Mouse (Mus musculus) CH12.LX (cell line): ENCODE results near the gene Chrm1. TPM values are rescaled to one million over a fixed set of nuclear protein-coding genes. Genes with fewer than 3 reads are reported as not detected.
"Not testable (repeated sequence)": the region's sequence is repeated elsewhere in the genome, so short reads cannot be mapped to it uniquely, and the experiment has no call there.

Experiments used
- DNase-seq: peaks from one replicate; pipeline ENCODE4 v3.0.0-alpha.2; 2013; ENCODE audit errors: extremely low read depth
- H3K27ac ChIP-seq: 2 replicates; pipeline ENCODE4 v1.5.1; 2012; ENCODE audit warnings: low read depth, mild to moderate bottlenecking, control low read depth, moderate library complexity; ENCODE audit not compliant: insufficient read depth
- H3K27me3 ChIP-seq: replicated peaks from 2 replicates; pipeline ENCODE3; 2012; ENCODE audit warnings: inconsistent platforms
- H3K36me3 ChIP-seq, 2 experiments: replicated peaks in 1 of 2; 2 replicates each; pipeline versions ENCODE3 to v1.6.1; 2012; ENCODE audit warnings: inconsistent platforms in 1 of 2, low read length in 1 of 2, mild to moderate bottlenecking in 1 of 2, mixed read lengths in 1 of 2, moderate library complexity in 1 of 2; ENCODE audit not compliant: control insufficient read depth in 1 of 2, insufficient read depth in 1 of 2
- H3K4me1 ChIP-seq, 2 experiments: 2 replicates each; pipeline ENCODE4 v1.6.1; 2012; ENCODE audit warnings: inconsistent platforms in 1 of 2, moderate library complexity in 1 of 2; ENCODE audit not compliant: insufficient read depth in 2 of 2, control insufficient read depth in 1 of 2
- H3K4me2 ChIP-seq: 2 replicates; pipeline ENCODE4 v1.6.1; 2012; ENCODE audit warnings: low read depth, mild to moderate bottlenecking, control low read depth; ENCODE audit not compliant: poor library complexity, insufficient read depth, severe bottlenecking
- H3K4me3 ChIP-seq, 3 experiments: fragments of 150-350 bp in 1 of 3; sonication (generic) in 1 of 3; replicated peaks in 1 of 3; 2 replicates each; pipeline versions ENCODE3 to v1.5.1; 2011 to 2012; ENCODE audit warnings: low read depth in 2 of 3, low read length in 2 of 3, mild to moderate bottlenecking in 2 of 3, moderate library complexity in 2 of 3, control low read depth in 1 of 3, improper control_type of control experiment in 1 of 3, inconsistent platforms in 1 of 3, mixed read lengths in 1 of 3; ENCODE audit not compliant: poor library complexity in 1 of 3
- H3K79me2 ChIP-seq: replicated peaks from 2 replicates; pipeline ENCODE4 v1.6.1; 2012; ENCODE audit warnings: mild to moderate bottlenecking, moderate library complexity; ENCODE audit not compliant: control insufficient read depth, poor library complexity, insufficient read depth, severe bottlenecking; ENCODE audit errors: extremely low read depth
- H3K9ac ChIP-seq: 2 replicates; pipeline ENCODE4 v1.6.1; 2012; ENCODE audit warnings: low read depth, mild to moderate bottlenecking, control low read depth, moderate library complexity; ENCODE audit not compliant: insufficient read depth
- H3K9me3 ChIP-seq: replicated peaks from 2 replicates; pipeline ENCODE3; 2012; ENCODE audit warnings: low read length, inconsistent platforms, mixed read lengths
- BHLHE40 ChIP-seq: IDR thresholded peaks from 2 replicates; pipeline ENCODE4 v1.6.1; 2011; ENCODE audit warnings: mild to moderate bottlenecking, low read depth, low read length, improper control_type of control experiment
- CHD2 ChIP-seq: IDR thresholded peaks from 2 replicates; pipeline ENCODE4 v1.6.1; 2011; ENCODE audit warnings: low read length, improper control_type of control experiment
- CTCF ChIP-seq, 2 experiments: IDR thresholded peaks in 1 of 2; conservative IDR thresholded peaks in 1 of 2; 2 replicates each; pipeline ENCODE4 v1.5.1; 2011 to 2012; ENCODE audit warnings: low read depth in 2 of 2, low read length in 2 of 2, improper control_type of control experiment in 1 of 2, inconsistent platforms in 1 of 2, mild to moderate bottlenecking in 1 of 2, moderate library complexity in 1 of 2
- E2F4 ChIP-seq: IDR thresholded peaks from 2 replicates; pipeline ENCODE4 v1.6.1; 2011; ENCODE audit warnings: low read depth, low read length, improper control_type of control experiment; ENCODE audit not compliant: insufficient replicate concordance
- EP300 ChIP-seq: IDR thresholded peaks from 2 replicates; pipeline ENCODE4 v1.6.1; 2011; ENCODE audit warnings: low read length, improper control_type of control experiment
- ETS1 ChIP-seq: conservative IDR thresholded peaks from 2 replicates; pipeline ENCODE4 v1.6.1; 2012; ENCODE audit warnings: low read depth, mild to moderate bottlenecking, inconsistent platforms, low read length, improper control_type of control experiment, moderate library complexity
- GABPA ChIP-seq: IDR thresholded peaks from 2 replicates; pipeline ENCODE4 v1.6.1; 2012; ENCODE audit warnings: low read depth, low read length, improper control_type of control experiment, inconsistent platforms; ENCODE audit not compliant: insufficient replicate concordance
- JUN ChIP-seq: IDR thresholded peaks from 2 replicates; pipeline ENCODE4 v1.6.1; 2011; ENCODE audit warnings: low read depth, mild to moderate bottlenecking, low read length, improper control_type of control experiment, moderate library complexity; ENCODE audit not compliant: insufficient read depth
- KAT2A ChIP-seq: IDR thresholded peaks from 2 replicates; pipeline ENCODE4 v1.6.1; 2012; ENCODE audit warnings: low read length, improper control_type of control experiment, inconsistent platforms; ENCODE audit not compliant: insufficient replicate concordance
- MAFK ChIP-seq: IDR thresholded peaks from 2 replicates; pipeline ENCODE4 v1.6.1; 2011; ENCODE audit warnings: low read length, improper control_type of control experiment; ENCODE audit not compliant: insufficient replicate concordance
- MEF2A ChIP-seq: IDR thresholded peaks from 2 replicates; pipeline ENCODE4 v1.6.1; 2014; ENCODE audit warnings: low read depth, mild to moderate bottlenecking, inconsistent platforms, low read length, improper control_type of control experiment, borderline replicate concordance
- MXI1 ChIP-seq: IDR thresholded peaks from 2 replicates; pipeline ENCODE4 v1.6.1; 2011; ENCODE audit warnings: mild to moderate bottlenecking, low read depth, low read length, improper control_type of control experiment
- MYC ChIP-seq: IDR thresholded peaks from 2 replicates; pipeline ENCODE4 v1.6.1; 2011; ENCODE audit warnings: low read depth, mild to moderate bottlenecking, improper control_type of control experiment, low read length
- RAD21 ChIP-seq: IDR thresholded peaks from 2 replicates; pipeline ENCODE4 v1.6.1; 2011; ENCODE audit warnings: low read depth, mild to moderate bottlenecking, low read length, improper control_type of control experiment, moderate library complexity
- RCOR1 ChIP-seq: conservative IDR thresholded peaks from 2 replicates; pipeline ENCODE4 v1.6.1; 2012; ENCODE audit warnings: low read depth, mild to moderate bottlenecking, inconsistent platforms, low read length, improper control_type of control experiment
- SIN3A ChIP-seq: IDR thresholded peaks from 2 replicates; pipeline ENCODE4 v1.6.1; 2012; ENCODE audit warnings: low read length, improper control_type of control experiment, inconsistent platforms
- TBP ChIP-seq: conservative IDR thresholded peaks from 2 replicates; pipeline ENCODE4 v1.6.1; 2011; ENCODE audit warnings: low read depth, low read length, improper control_type of control experiment
- TCF12 ChIP-seq: IDR thresholded peaks from 2 replicates; pipeline ENCODE4 v1.6.1; 2014; ENCODE audit warnings: low read depth, mild to moderate bottlenecking, inconsistent platforms, low read length, improper control_type of control experiment
- UBTF ChIP-seq: IDR thresholded peaks from 2 replicates; pipeline ENCODE4 v1.6.1; 2012; ENCODE audit warnings: low read depth, mild to moderate bottlenecking, inconsistent platforms, low read length, improper control_type of control experiment, moderate library complexity
- ZNF384 ChIP-seq: IDR thresholded peaks from 2 replicates; pipeline ENCODE4 v1.6.1; 2012; ENCODE audit warnings: low read depth, low read length, improper control_type of control experiment, inconsistent platforms
- dilution Hi-C: fragments of 300-500 bp; cut with MboI; formaldehyde crosslinking; loops from 2 replicates; pipeline ENCODE4 v1.14.3; 2020; ENCODE audit warnings: low sequenced_read_pairs; ENCODE audit not compliant: extremely low pct_unique_long_range_greater_than_20kb, extremely low pct_ligation_motif_present
- in situ Hi-C: fragments of 300-500 bp; cut with MboI; formaldehyde crosslinking; loops from 3 replicates; pipeline ENCODE4 v1.14.3; 2019; ENCODE audit warnings: low sequenced_read_pairs, low pct_ligation_motif_present, low pct_unique_long_range_greater_than_20kb, mixed read lengths
- polyA plus RNA-seq: library from polyadenylated mRNA; unstranded; fragments of >175 nt; gene quantifications from 2 replicates; pipeline ENCODE4 v1.2.1, GENCODE M21; 2012; ENCODE audit warnings: low read depth; ENCODE audit not compliant: insufficient read length
- total RNA-seq, 2 experiments: library from RNA; depleted of rRNA; stranded (reverse); fragments of 300-350 nt in 1 of 2; fragments of >200 nt in 1 of 2; gene quantifications; 2 replicates each; pipeline ENCODE4 v1.2.3; 2012 to 2014

Chrm1 gene
- total and polyA plus RNA-seq, 3 experiments, result not detected

DNA sequence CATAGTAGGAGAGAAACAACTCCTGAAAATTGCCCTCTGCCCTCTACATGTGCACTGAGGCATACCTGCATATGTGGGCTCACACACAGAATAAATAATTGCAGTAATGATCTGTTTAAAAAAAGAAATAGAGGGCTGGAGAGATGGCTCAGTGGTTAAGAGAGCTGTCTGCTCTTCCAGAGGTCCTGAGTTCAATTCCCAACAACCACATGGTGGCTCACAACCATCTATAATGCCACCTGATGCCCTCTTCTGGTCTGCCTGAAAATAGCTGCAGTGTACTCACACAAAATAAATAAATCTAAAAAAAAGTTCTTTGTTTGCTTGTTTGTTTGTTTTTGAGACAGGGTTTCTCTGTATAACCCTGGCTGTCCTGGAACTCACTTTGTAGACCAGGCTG, 55.4 kb downstream of the Chrm1 start:
- H3K9me3 ChIP-seq, H3K27me3 ChIP-seq, H3K4me3 ChIP-seq, dilution Hi-C loops, H3K27ac ChIP-seq, in situ Hi-C loops, DNase-seq, H3K9ac ChIP-seq, H3K36me3 ChIP-seq, H3K4me2 ChIP-seq: not testable (repeated sequence)
- TF ChIP-seq CTCF (conservative IDR thresholded peaks at IDR 0.05 in 1 of 2, IDR thresholded peaks at IDR 0.05 in 1 of 2; ENCODE audit: low read depth in 2 of 2, low read length in 2 of 2) (peak in 1 of 2 experiments; percentile 62; a peak in 2 of 4 replicates), MYC (0 out of 2 replicates have a peak, but pooled peaks have one; percentile 57)
- peaks cover 0 to 56% of the 10 kb centered on the region in 2 experiments; a peak in 2 of 4 replicates for H3K4me1 ChIP-seq
- peaks cover 20% of the 10 kb centered on the region for H3K79me2 ChIP-seq

- Histone ChIP-seq H3K4me2 (peak overlapping the region; percentile 25; the same call in 1 of the 2 replicates), H3K9ac (peak overlapping the region; percentile 69; the same call in 1 of the 2 replicates), H3K27me3 (no peaks in the 10 kb centered on the region), H3K36me3 (peaks cover 22 to 26% of the 10 kb centered on the region in 2 experiments), H3K4me1 (peaks cover 0 to 42% of the 10 kb centered on the region in 2 experiments; a peak in 2 of 4 replicates), H3K27ac (no peak overlapping the region), H3K79me2 (peaks cover 40% of the 10 kb centered on the region)
- no peak for DNase-seq
- dilution Hi-C loops, result no loop called here
- TF ChIP-seq MAFK (peak; percentile 91), MXI1 (0 out of 2 replicates have a peak, but pooled peaks have one; percentile 10), KAT2A (no peak)
- TF ChIP-seq, all 38 proteins: peak for 2
- Histone ChIP-seq H3K9me3 (no peaks in the 10 kb centered on the region), H3K4me3 (no peak overlapping the region)
- in situ Hi-C loops, result no loop called here
These were observed 57.8 kb downstream of the Chrm1 start for GRCm38 (mm10) chr19:8721378-8721777.

DNA sequence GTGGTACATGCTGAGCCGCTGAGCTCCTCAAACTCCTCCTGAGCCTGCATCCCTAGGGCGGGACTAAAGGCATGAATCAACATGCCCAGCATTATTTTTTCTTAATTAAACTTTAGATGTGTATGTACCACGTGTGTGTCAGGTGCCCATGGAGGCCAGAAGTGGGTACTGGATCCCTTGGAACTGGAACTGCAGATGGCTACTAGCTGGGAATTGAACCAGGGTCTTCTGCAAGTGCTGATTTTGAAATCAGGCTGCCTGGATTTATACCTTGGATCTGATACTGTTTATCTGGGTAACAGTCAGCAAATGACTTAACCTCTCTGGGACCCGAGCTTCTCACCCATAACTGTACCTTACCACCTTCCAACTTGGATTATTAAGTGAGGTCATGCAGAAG, 58.4 kb downstream of the Chrm1 start:
- peak overlapping the region; percentile 79 to 87 (median 81) for H3K4me3 ChIP-seq
- in situ Hi-C loops (no loop called here), dilution Hi-C loops (no loop called here)
- TF ChIP-seq ZNF384, result no peak
- no peak for TF ChIP-seq E2F4
- TF ChIP-seq CHD2, result no peak
- no peak; the same call in 1 of the 2 replicates for TF ChIP-seq MXI1
- no peak for TF ChIP-seq ETS1
- no peak for TF ChIP-seq TBP
- TF ChIP-seq GABPA, result no peak
- TF ChIP-seq TCF12, result no peak
- no peak for TF ChIP-seq RAD21
- no peak for TF ChIP-seq RCOR1
- no peak for TF ChIP-seq EP300
- no peak for TF ChIP-seq SIN3A
- TF ChIP-seq BHLHE40, result no peak
- no peak for TF ChIP-seq KAT2A
- TF ChIP-seq MEF2A, result no peak
- TF ChIP-seq CTCF (conservative IDR thresholded peaks at IDR 0.05 in 1 of 2, IDR thresholded peaks at IDR 0.05 in 1 of 2; ENCODE audit: low read depth in 2 of 2, low read length in 2 of 2), result no peak
- TF ChIP-seq JUN, result no peak
- TF ChIP-seq UBTF, result no peak
- H3K27ac ChIP-seq, result no peak overlapping the region
- H3K4me1 ChIP-seq, result peaks cover 2 to 44% of the 10 kb centered on the region in 2 experiments; a peak in 3 of 4 replicates
- peak overlapping the region; percentile 69 for H3K9ac ChIP-seq
- H3K4me2 ChIP-seq, result peak overlapping the region; percentile 98
- peaks cover 26 to 33% of the 10 kb centered on the region in 2 experiments for H3K36me3 ChIP-seq
- no peaks in the 10 kb centered on the region for H3K27me3 ChIP-seq
- H3K9me3 ChIP-seq, result no peaks in the 10 kb centered on the region
- DNase-seq, result no peak
- peaks cover 40% of the 10 kb centered on the region for H3K79me2 ChIP-seq
